Mouse (Mus musculus) embryonic facial prominence, embryonic 13.5 days (tissue): ENCODE results near the gene Vwa5b2. TPM values are rescaled to one million over a fixed set of nuclear protein-coding genes. Genes with fewer than 3 reads are reported as not detected.

Source experiments
- ATAC-seq: fragments of 200-750 bp; cut with Nextera tagmentation; 2 replicates; pipeline ENCODE4 v1.8.0; 2017; ENCODE audit warnings: low read depth; ENCODE audit not compliant: insufficient number of reproducible peaks, insufficient read depth, low FRiP score, low TSS enrichment
- H3K27ac ChIP-seq: fragments of 300-500 bp; sonication (generic); 2 replicates; pipeline ENCODE4 v1.5.1; 2015; ENCODE audit warnings: moderate library complexity, mild to moderate bottlenecking, inconsistent platforms
- H3K27me3 ChIP-seq: fragments of 300-500 bp; sonication (generic); 2 replicates; pipeline ENCODE4 v1.6.1; 2015; ENCODE audit warnings: mild to moderate bottlenecking, inconsistent platforms
- H3K36me3 ChIP-seq: fragments of 300-500 bp; sonication (generic); 2 replicates; pipeline ENCODE4 v1.6.1; 2015; ENCODE audit warnings: mild to moderate bottlenecking, inconsistent platforms
- H3K4me1 ChIP-seq: fragments of 300-500 bp; sonication (generic); 2 replicates; pipeline ENCODE4 v1.6.1; 2015; ENCODE audit warnings: inconsistent platforms
- H3K4me2 ChIP-seq: fragments of 300-500 bp; sonication (generic); 2 replicates; pipeline ENCODE4 v1.6.1; 2015; ENCODE audit warnings: moderate library complexity, mild to moderate bottlenecking, inconsistent platforms
- H3K4me3 ChIP-seq: fragments of 300-500 bp; sonication (generic); 2 replicates; pipeline ENCODE4 v1.5.1; 2015; ENCODE audit warnings: mild to moderate bottlenecking, inconsistent platforms
- H3K9ac ChIP-seq: fragments of 300-500 bp; sonication (generic); 2 replicates; pipeline ENCODE4 v1.6.1; 2015; ENCODE audit warnings: mild to moderate bottlenecking, inconsistent platforms
- H3K9me3 ChIP-seq: fragments of 300-500 bp; sonication (generic); 2 replicates; pipeline ENCODE4 v1.6.1; 2016; ENCODE audit warnings: inconsistent platforms
- WGBS: fragments of 180-500 bp; shearing (Covaris S2); methylation state at CpG from one replicate; pipeline ENCODE4 v1.1.7; 2015; ENCODE audit warnings: mixed read lengths; 5-methylcytosine and 5-hydroxymethylcytosine counted together
- polyA plus RNA-seq: library from polyadenylated mRNA; unstranded; fragments of >200 nt; fragmentation: Nextera tagmentation; extraction: Ambion mirVana; gene quantifications from 2 replicates; pipeline ENCODE4 v1.2.1, GENCODE M21; 2015

The Vwa5b2 gene
- 1.6 and 2.8 TPM in 2 replicates for polyA plus RNA-seq

DNA sequence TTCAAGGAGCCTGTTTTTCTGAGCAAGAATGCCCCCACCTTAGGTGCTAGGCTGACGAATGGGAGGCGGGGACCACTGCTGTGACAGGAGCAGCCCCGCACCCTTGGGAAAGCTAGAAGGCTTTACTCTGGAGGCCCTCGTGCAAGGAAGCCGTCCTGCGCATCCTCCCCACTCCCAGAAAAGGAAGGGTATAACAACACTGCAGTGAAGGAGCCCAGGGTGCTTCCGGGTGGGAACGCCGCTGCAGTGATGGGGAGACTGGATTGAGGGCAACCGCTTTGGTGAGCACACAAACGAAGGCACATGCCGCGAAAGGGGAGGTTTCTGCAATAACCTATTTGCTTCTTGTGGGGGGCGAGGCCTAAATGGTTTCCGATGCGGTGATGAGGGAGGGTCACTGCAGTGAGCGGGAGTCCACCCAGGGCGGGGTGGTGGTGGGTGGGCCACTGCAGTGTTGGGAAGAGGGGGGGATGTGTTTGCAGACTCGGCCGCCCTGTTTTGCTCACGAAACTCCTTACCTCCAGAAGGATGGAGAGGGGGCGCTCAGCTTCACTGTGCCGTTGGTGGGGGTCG lies at the start of gene Vwa5b2:
Gene Vwa5b2, plus strand, starts transcription at position 106 of the 573 bp plus-strand sequence.
- under 1% methylated on average over 24 of the region's 24 CpGs for WGBS
- H3K9ac ChIP-seq = peak within 1 kb of the TSS; percentile 69
- H3K27me3 ChIP-seq = peaks cover 67% of the 10 kb centered on the region
- H3K9me3 ChIP-seq = no peaks in the 10 kb centered on the region
- H3K4me2 ChIP-seq = peak within 1 kb of the TSS; percentile 89
- no peaks in the 10 kb centered on the region for H3K36me3 ChIP-seq
- H3K27ac ChIP-seq = no peak within 1 kb of the TSS
- peak; percentile 67 for ATAC-seq
- H3K4me3 ChIP-seq = peak within 1 kb of the TSS; percentile 57
- H3K4me1 ChIP-seq = peaks cover 24% of the 10 kb centered on the region

- Histone ChIP-seq H3K4me2 (no peak overlapping the region), H3K4me1 (peaks cover 22% of the 10 kb centered on the region), H3K9ac (no peak overlapping the region), H3K36me3 (peaks cover 63% of the 10 kb centered on the region), H3K4me3 (no peak overlapping the region), H3K27me3 (no peaks in the 10 kb centered on the region), H3K9me3 (no peaks in the 10 kb centered on the region), H3K27ac (no peak overlapping the region)
- 78% methylated on average over 3 of the region's 3 CpGs for WGBS
- ATAC-seq = no peak
Observed at GRCm38 (mm10) chr16:20539649-20540048, 49.6 kb upstream of the Vwa5b2 start.

GRCm38 (mm10) chr16:20540438-20540837 lies 48.8 kb upstream of the Vwa5b2 start:
- no peaks in the 10 kb centered on the region for H3K9me3 ChIP-seq
- peaks cover 22% of the 10 kb centered on the region for H3K4me1 ChIP-seq
- no peak for ATAC-seq
- H3K9ac ChIP-seq = no peak overlapping the region
- H3K27ac ChIP-seq = no peak overlapping the region
- no peak overlapping the region for H3K4me2 ChIP-seq
- 88% methylated on average over 4 of the region's 4 CpGs for WGBS
- no peak overlapping the region for H3K4me3 ChIP-seq
- H3K36me3 ChIP-seq = peaks cover 71% of the 10 kb centered on the region
- H3K27me3 ChIP-seq = no peaks in the 10 kb centered on the region

DNA sequence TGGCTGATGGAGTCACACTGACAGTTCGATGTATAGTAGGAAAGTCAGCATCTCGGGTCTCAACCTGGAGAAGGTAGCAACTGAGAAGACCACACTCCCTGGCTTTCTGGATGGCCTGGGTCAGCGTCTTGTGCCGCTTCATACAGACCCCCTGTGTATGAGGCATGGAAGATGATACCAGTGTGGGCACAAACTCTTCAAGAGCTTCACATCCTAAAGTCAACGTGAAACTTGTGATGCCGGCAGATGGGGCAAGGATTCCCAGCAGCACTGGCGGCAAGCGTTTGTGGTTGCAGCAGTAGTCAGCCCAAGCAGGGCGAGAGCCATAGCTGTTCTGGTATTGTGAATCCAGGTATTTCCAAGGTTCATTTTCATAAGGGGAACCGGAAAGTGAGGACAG lies 43.6 kb upstream of the Vwa5b2 start:
- ATAC-seq = no peak
- Histone ChIP-seq H3K36me3 (peaks cover 61% of the 10 kb centered on the region), H3K4me3 (no peak overlapping the region), H3K4me1 (peaks cover 18% of the 10 kb centered on the region), H3K4me2 (no peak overlapping the region), H3K9ac (no peak overlapping the region), H3K27me3 (no peaks in the 10 kb centered on the region), H3K27ac (no peak overlapping the region), H3K9me3 (no peaks in the 10 kb centered on the region)
- 91% methylated on average over 10 of the region's 10 CpGs for WGBS

GRCm38 (mm10) chr16:20547423-20547822 lies 41.8 kb upstream of the Vwa5b2 start:
- H3K9me3 ChIP-seq = no peaks in the 10 kb centered on the region
- peak overlapping the region; percentile 95; the same call in 1 of the 2 replicates for H3K9ac ChIP-seq
- 50% methylated on average over 5 of the region's 5 CpGs for WGBS

DNA sequence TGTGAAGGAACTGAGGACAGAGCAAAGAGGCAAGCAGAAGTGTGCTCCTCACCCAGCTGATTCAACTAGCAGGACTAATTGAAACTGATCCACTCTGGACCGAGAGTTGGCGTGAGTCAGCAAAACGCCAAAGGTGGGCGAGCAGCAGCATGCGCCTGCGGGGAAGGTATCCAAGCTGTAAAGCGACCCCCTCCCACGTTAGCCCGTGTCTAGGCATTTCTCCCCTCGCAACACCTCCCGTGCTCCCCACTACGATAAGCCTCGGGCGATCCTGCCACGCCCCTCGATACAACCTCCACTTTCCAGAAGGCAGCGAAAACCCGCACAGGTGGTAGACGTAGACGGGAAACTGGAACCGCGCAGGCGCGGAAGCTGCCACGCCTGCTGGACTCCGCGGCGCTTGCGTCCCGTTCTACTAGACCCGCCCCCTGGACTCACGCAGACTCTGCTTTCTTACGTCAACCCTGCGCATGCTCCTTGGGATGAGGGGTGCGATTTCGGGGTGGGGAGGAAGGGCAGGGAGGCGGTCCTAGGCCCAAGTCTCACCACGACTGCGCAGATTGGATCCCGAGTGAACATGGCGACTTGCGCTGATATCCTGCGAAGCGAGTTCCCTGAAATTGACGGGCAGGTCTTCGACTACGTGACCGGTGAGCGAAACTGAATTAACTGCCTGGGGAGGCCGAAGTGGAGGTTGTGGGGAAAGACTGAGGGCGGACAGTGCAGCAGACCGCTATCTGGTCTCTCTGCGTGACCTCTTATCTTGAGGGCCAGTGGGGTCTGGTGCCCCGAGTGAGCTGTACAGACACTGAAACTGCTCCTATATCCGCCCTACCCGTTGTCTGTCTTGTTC lies 40.9 kb upstream of the Vwa5b2 start, which contains the start of gene Abcf3:
Gene Abcf3, plus strand, starts transcription at position 482 of the 853 bp plus-strand sequence.
- no peaks in the 10 kb centered on the region for H3K9me3 ChIP-seq
- ATAC-seq = peak; percentile 99
- H3K36me3 ChIP-seq = peaks cover 61% of the 10 kb centered on the region
- no peaks in the 10 kb centered on the region for H3K27me3 ChIP-seq
- H3K27ac ChIP-seq = peak within 1 kb of the TSS; percentile 78
- peaks cover 18% of the 10 kb centered on the region for H3K4me1 ChIP-seq
- WGBS = under 1% methylated on average over 56 of the region's 56 CpGs
- peak within 1 kb of the TSS; percentile 90 for H3K4me3 ChIP-seq
- H3K4me2 ChIP-seq = peak within 1 kb of the TSS; percentile 87
- peak within 1 kb of the TSS; percentile 95 for H3K9ac ChIP-seq

More at GRCm38 (mm10) chr16:20547423-20547822, 41.8 kb upstream of the Vwa5b2 start:
- H3K27ac ChIP-seq = no peak overlapping the region
- H3K4me3 ChIP-seq = peak overlapping the region; percentile 90
- no peak for ATAC-seq
- H3K27me3 ChIP-seq = no peaks in the 10 kb centered on the region
- peak overlapping the region; percentile 87 for H3K4me2 ChIP-seq
- H3K4me1 ChIP-seq = peaks cover 18% of the 10 kb centered on the region
- H3K36me3 ChIP-seq = peaks cover 59% of the 10 kb centered on the region

DNA sequence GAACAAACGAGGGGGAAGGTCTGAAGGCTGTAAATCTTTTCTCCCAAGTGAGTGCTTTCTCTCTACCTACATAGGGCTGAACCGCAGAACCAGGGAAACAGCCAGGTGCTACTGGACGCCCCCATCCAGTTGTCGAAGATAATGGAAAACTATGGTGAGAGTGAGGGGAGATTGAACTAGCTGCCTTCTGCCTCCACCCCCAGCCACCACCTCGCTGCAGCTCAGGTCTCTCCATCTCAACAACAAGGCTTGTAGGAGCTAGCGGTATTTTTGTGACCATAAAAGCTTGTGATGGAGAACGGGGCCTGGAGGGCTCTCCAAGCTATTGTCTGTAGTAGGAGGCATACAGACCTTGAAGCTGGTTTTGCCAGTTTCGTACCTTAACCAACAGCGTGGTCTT lies 40.1 kb upstream of the Vwa5b2 start:
- 51% methylated on average over 9 of the region's 9 CpGs for WGBS
- Histone ChIP-seq H3K9ac (peak overlapping the region; percentile 95), H3K4me3 (peak overlapping the region; percentile 90), H3K36me3 (peaks cover 60% of the 10 kb centered on the region), H3K27me3 (no peaks in the 10 kb centered on the region), H3K4me2 (peak overlapping the region; percentile 87), H3K9me3 (no peaks in the 10 kb centered on the region), H3K4me1 (peaks cover 18% of the 10 kb centered on the region), H3K27ac (no peak overlapping the region)
- ATAC-seq = no peak

- Histone ChIP-seq H3K9ac (no peak overlapping the region), H3K4me3 (no peak overlapping the region), H3K4me1 (peaks cover 18% of the 10 kb centered on the region), H3K36me3 (peaks cover 60% of the 10 kb centered on the region), H3K4me2 (no peak overlapping the region), H3K9me3 (no peaks in the 10 kb centered on the region), H3K27ac (no peak overlapping the region), H3K27me3 (no peaks in the 10 kb centered on the region)
- ATAC-seq = no peak
- WGBS = 96% methylated on average over 5 of the region's 5 CpGs
Observed at GRCm38 (mm10) chr16:20551691-20552090, 37.6 kb upstream of the Vwa5b2 start.

DNA sequence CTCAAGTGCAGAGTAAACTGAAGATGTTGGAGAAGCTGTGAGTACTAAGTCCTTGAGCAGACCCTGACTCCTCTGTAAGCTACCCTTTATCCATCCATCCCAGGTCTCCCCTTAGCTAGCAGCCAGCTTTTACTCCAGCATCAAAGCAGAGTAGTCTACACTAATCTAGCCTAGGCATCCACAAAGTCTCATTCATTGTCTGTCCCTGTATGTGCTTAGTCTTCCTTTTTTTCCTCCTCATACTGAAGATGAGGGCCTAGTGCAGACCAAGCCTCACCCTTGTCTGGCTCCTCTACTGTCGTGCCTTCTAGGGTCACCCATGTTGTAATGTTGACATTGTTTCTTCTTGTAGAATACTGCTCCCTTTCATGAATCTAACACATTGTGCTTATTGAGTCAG lies 36.7 kb upstream of the Vwa5b2 start:
- no peaks in the 10 kb centered on the region for H3K27me3 ChIP-seq
- 79% methylated on average over 1 of the region's 1 CpGs for WGBS
- no peak for ATAC-seq

DNA sequence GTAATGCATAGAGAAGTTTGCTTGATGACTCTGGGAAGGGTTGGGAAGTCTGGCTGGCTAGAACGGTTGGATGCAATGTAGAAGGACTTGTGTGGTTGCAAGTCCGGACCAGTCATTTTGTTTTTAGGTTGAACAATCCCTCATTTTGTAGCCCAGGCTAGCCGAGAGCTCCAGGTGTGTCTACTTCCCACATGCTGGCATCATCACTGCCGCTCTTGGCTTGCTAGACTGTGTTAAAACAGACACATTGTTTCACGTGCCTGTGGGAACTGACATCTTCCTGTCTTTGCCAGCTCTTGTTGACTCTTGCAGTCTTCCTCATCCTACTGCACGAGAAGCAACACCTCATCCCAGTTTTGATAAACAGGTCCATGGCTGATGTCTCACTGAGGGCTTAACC lies 34.3 kb upstream of the Vwa5b2 start:
- Histone ChIP-seq H3K9ac (no peak overlapping the region), H3K4me3 (no peak overlapping the region), H3K4me1 (no peaks in the 10 kb centered on the region), H3K4me2 (no peak overlapping the region), H3K27me3 (no peaks in the 10 kb centered on the region), H3K36me3 (peaks cover 87% of the 10 kb centered on the region), H3K27ac (no peak overlapping the region), H3K9me3 (no peaks in the 10 kb centered on the region)
- ATAC-seq = no peak
- WGBS = 91% methylated on average over 6 of the region's 6 CpGs

More for the DNA sequence above, 36.7 kb upstream of the Vwa5b2 start:
- Histone ChIP-seq H3K9ac (no peak overlapping the region), H3K27ac (no peak overlapping the region), H3K4me1 (peaks cover 12% of the 10 kb centered on the region), H3K4me2 (no peak overlapping the region), H3K36me3 (peaks cover 66% of the 10 kb centered on the region), H3K9me3 (no peaks in the 10 kb centered on the region), H3K4me3 (no peak overlapping the region)

DNA sequence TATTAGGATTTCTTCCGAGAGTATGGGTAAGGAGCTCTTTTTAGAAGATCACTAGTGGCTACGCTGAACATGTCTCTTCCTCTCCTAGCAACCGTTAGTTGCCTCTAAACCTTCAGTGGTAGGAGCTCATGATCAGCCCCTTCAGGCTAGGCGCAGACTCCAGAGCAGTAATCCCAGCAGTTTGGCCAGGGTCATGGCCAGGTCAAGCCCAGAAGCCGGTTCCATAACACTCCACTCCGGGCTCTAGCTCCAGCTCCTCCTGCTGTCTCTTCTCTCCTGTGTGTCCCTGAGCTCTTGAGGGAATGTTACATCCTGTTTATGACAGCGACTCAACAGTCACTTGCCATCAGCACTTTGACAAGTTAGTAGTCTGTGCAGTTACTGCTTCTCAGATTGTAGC lies 31.9 kb upstream of the Vwa5b2 start:
- peaks cover 89% of the 10 kb centered on the region for H3K36me3 ChIP-seq
- ATAC-seq = no peak
- H3K4me2 ChIP-seq = no peak overlapping the region
- no peaks in the 10 kb centered on the region for H3K9me3 ChIP-seq
- no peak overlapping the region for H3K9ac ChIP-seq
- no peaks in the 10 kb centered on the region for H3K27me3 ChIP-seq
- H3K4me3 ChIP-seq = no peak overlapping the region
- no peaks in the 10 kb centered on the region for H3K4me1 ChIP-seq
- WGBS = 81% methylated on average over 7 of the region's 7 CpGs
- H3K27ac ChIP-seq = no peak overlapping the region

GRCm38 (mm10) chr16:20565075-20565474 lies 24.2 kb upstream of the Vwa5b2 start:
- peaks cover 33% of the 10 kb centered on the region for H3K36me3 ChIP-seq
- no peak overlapping the region for H3K27ac ChIP-seq
- H3K4me3 ChIP-seq = no peak overlapping the region
- no peak overlapping the region for H3K4me2 ChIP-seq
- H3K9ac ChIP-seq = no peak overlapping the region
- H3K9me3 ChIP-seq = no peaks in the 10 kb centered on the region
- ATAC-seq = no peak
- WGBS = 74% methylated on average over 1 of the region's 1 CpGs
- H3K27me3 ChIP-seq = no peaks in the 10 kb centered on the region
- H3K4me1 ChIP-seq = no peaks in the 10 kb centered on the region
